Mouse (Mus musculus) liver, postnatal 0 days (tissue): ENCODE data around the gene Kpnb1. TPM values are rescaled to one million over a fixed set of nuclear protein-coding genes. Genes with fewer than 3 reads are reported as not detected.

Experiments
- ATAC-seq: fragments of 200-750 bp; cut with Nextera tagmentation; 2 replicates; pipeline ENCODE4 v1.8.0; 2017; ENCODE audit warnings: mild to moderate bottlenecking, moderate library complexity
- DNase-seq: peaks from one replicate; pipeline ENCODE4 v3.0.0-alpha.2; 2016
- H3K27ac ChIP-seq: fragments of 300-500 bp; sonication (generic); 2 replicates; pipeline ENCODE4 v1.5.1; 2014; ENCODE audit warnings: antibody characterized with exemption, moderate library complexity, mild to moderate bottlenecking, low read depth
- H3K27me3 ChIP-seq: fragments of 300-500 bp; sonication (generic); 2 replicates; pipeline ENCODE4 v1.6.1; 2014; ENCODE audit warnings: low read length, control low read depth, mixed read lengths; ENCODE audit not compliant: insufficient read depth
- H3K36me3 ChIP-seq: fragments of 300-500 bp; sonication (generic); replicated peaks from 2 replicates; pipeline ENCODE4 v1.6.1; 2014; ENCODE audit warnings: mild to moderate bottlenecking, control low read depth, low read length, moderate library complexity, mixed read lengths; ENCODE audit not compliant: insufficient read depth
- H3K4me1 ChIP-seq: fragments of 300-500 bp; sonication (generic); 2 replicates; pipeline ENCODE4 v1.6.1; 2014; ENCODE audit warnings: antibody characterized with exemption, mild to moderate bottlenecking, control low read depth; ENCODE audit not compliant: insufficient read depth
- H3K4me2 ChIP-seq: fragments of 300-500 bp; sonication (generic); 2 replicates; pipeline ENCODE4 v1.6.1; 2014; ENCODE audit warnings: low read depth, mild to moderate bottlenecking, low read length, moderate library complexity, mixed read lengths
- H3K4me3 ChIP-seq: fragments of 300-500 bp; sonication (generic); 2 replicates; pipeline ENCODE4 v1.5.1; 2014; ENCODE audit warnings: low read depth, low read length
- H3K9ac ChIP-seq: fragments of 300-500 bp; sonication (generic); replicated peaks from 2 replicates; pipeline ENCODE4 v1.6.1; 2014; ENCODE audit warnings: mild to moderate bottlenecking, moderate library complexity
- H3K9me3 ChIP-seq: fragments of 300-500 bp; sonication (generic); 2 replicates; pipeline ENCODE4 v1.6.1; 2016; ENCODE audit warnings: mild to moderate bottlenecking, control low read depth, low read length, mixed read lengths
- CTCF ChIP-seq: sonication (generic); IDR thresholded peaks from 2 replicates; pipeline ENCODE4 v1.5.1; 2016; ENCODE audit warnings: antibody characterized with exemption, low read depth
- EP300 ChIP-seq: IDR thresholded peaks from 2 replicates; pipeline ENCODE4 v1.6.1; 2016; ENCODE audit warnings: antibody characterized with exemption, low read depth, mild to moderate bottlenecking
- WGBS: fragments of 180-500 bp; shearing (Covaris S2); extraction: QIAGEN DNeasy Blood & Tissue Kit; methylation state at CpG from one replicate; pipeline ENCODE4 v1.1.7; 2014; ENCODE audit not compliant: insufficient replicate concordance; 5-methylcytosine and 5-hydroxymethylcytosine counted together
- polyA plus RNA-seq: library from polyadenylated mRNA; unstranded; fragments of >200 nt; fragmentation: Nextera tagmentation; extraction: Ambion mirVana; gene quantifications from 2 replicates; pipeline ENCODE4 v1.2.1, GENCODE M21; 2015

Kpnb1 gene
- polyA plus RNA-seq, 1 experiment from 2014 or later = 12.3 TPM

- no peak for ATAC-seq
- peaks cover 14% of the 10 kb centered on the region for H3K36me3 ChIP-seq
- H3K4me1 ChIP-seq = peaks cover 31% of the 10 kb centered on the region
- no peaks in the 10 kb centered on the region for H3K27me3 ChIP-seq
- peak overlapping the region; percentile 99 for H3K4me3 ChIP-seq
- H3K4me2 ChIP-seq = peak overlapping the region; percentile 90
- H3K9ac ChIP-seq = 0 out of 2 replicates have a peak overlapping the region, but pooled peaks have one; percentile 74
- no peak for TF ChIP-seq EP300
- TF ChIP-seq CTCF = no peak
- H3K27ac ChIP-seq = 0 out of 2 replicates have a peak overlapping the region, but pooled peaks have one; percentile 96
- no peaks in the 10 kb centered on the region for H3K9me3 ChIP-seq
- DNase-seq = no peak
- 40% methylated on average over 3 of the region's 3 CpGs for WGBS
These were observed 1.6 kb upstream of the Kpnb1 start for GRCm38 (mm10) chr11:97189231-97189630.

DNA sequence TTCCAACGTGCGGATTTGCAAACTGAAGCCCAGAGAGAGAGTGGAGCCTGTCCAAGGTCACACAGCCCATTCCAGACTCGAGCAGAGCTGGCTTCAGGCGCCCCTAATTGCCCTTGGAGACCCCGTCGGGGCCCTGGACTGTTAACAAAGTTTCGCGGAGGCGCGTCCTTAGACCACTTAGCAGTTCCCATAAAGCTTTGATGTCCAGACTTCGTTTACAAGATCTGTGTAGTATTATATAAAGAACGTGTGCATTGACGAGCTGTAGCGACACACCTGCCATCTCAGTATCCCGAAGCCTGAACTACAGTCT is 918 bp upstream of the Kpnb1 start:
- under 1% methylated on average over 15 of the region's 15 CpGs for WGBS
- Histone ChIP-seq H3K4me2 (peak overlapping the region; percentile 90), H3K4me3 (peak overlapping the region; percentile 99), H3K27ac (peak overlapping the region; percentile 96), H3K36me3 (peaks cover 20% of the 10 kb centered on the region), H3K4me1 (peaks cover 33% of the 10 kb centered on the region), H3K27me3 (no peaks in the 10 kb centered on the region), H3K9ac (peak overlapping the region; percentile 74), H3K9me3 (no peaks in the 10 kb centered on the region)
- ATAC-seq = no peak
- TF ChIP-seq CTCF (no peak), EP300 (no peak)
- DNase-seq = no peak

DNA sequence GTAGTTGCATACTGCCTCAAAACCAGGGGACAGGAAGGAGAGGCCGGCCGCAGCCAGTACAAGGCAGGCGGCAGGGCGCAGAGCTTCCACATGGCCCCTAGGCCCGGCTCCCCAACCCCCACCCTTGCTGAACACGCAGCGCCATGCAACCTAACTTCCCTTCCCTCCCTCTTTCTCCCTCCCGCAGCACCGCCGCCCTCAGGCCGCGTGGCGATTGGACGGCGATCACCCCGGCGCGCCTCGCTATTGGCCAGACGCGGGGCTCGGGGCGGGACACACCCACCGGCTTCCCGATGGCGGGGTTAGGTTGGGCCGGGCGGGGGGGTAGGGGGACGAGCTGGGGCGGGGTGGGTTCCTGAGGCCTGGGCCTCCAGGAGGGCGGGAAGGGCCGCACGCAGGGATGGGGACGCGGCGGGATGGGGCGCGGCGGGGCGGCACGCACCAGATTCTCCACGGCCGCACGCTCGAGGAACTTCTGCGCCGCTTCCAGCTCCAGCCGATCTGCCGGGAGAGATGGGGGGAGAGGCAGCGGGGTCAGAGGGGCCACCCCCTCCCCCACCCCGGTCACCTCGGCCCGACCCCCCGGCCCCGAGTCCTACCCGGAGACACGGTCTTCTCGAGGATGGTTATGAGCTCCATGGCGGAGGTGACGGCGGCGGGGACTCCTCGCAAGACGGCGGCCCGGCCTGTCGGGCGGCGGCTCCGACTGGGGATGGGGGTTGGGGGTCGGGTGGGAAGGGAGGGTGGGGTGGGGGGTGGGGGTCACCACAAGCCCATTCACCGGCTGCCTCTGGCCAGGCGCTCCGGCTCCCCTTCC is 526 bp downstream of the Kpnb1 start:
- Histone ChIP-seq H3K4me1 (peaks cover 37% of the 10 kb centered on the region), H3K4me3 (peak overlapping the region; percentile 99), H3K27me3 (no peaks in the 10 kb centered on the region), H3K4me2 (peak overlapping the region; percentile 88), H3K36me3 (peaks cover 35% of the 10 kb centered on the region), H3K27ac (peak overlapping the region; percentile 95), H3K9me3 (no peaks in the 10 kb centered on the region), H3K9ac (peak overlapping the region; percentile 90)
- 0 out of 2 replicates have a peak, but pooled peaks have one; percentile 13 for TF ChIP-seq CTCF
- TF ChIP-seq EP300 = no peak; the same call in 1 of the 2 replicates
- peak; percentile 98 for DNase-seq
- WGBS = 4% methylated on average over 45 of the region's 74 CpGs
- peak; percentile 51 for ATAC-seq

DNA sequence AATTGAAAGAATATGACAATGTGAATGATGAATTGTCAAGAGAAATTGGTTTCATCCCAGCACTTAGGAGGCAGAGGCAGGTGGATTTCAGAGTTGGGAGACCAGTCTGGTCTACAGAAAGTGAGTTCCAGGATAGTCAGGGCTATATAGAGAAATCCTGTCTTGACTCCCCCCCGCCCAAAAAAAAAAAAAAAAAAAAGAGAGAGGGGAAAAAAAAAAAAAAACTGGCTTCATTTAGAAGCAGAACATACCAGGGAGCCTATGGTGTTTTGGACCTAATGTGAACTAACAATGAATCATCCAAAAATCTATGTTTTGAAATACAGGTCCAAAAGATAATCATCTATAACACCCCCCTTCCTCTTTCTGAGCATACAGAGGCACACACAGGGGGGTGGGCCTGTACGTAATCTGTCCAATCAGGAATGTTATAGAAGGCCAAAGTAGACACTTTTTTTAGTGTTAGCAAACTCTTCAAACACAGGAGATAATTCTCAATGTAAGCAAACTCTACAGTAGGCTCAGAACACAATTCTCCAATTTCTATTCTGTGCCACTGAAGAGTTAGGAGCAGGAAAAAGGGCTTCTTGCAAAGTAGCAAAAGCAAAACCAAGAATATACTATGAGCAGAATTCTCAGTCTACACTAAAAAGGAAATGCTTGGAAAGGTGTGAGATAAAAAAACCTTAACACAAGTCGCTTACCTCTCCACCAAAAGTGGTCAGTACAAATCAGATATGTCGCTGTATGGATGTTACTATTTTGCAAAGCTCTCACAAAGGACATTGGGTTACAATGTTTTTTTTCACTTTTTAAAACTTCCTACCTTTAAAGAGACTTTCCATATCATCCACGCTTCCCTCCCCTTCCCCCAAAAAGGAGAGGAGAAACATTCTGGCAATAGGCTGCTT is 1.7 kb downstream of the Kpnb1 start:
- H3K27me3 ChIP-seq = no peaks in the 10 kb centered on the region
- no peaks in the 10 kb centered on the region for H3K9me3 ChIP-seq
- DNase-seq = no peak
- peak overlapping the region; percentile 90 for H3K9ac ChIP-seq
- no peak for TF ChIP-seq EP300
- no peak for TF ChIP-seq CTCF
- no peak for ATAC-seq
- 42% methylated on average over 5 of the region's 5 CpGs for WGBS
- peak overlapping the region; percentile 99 for H3K4me3 ChIP-seq
- H3K4me1 ChIP-seq = peaks cover 43% of the 10 kb centered on the region
- H3K36me3 ChIP-seq = peaks cover 47% of the 10 kb centered on the region
- peak overlapping the region; percentile 95; the same call in 1 of the 2 replicates for H3K27ac ChIP-seq
- H3K4me2 ChIP-seq = peak overlapping the region; percentile 88

- no peaks in the 10 kb centered on the region for H3K27me3 ChIP-seq
- no peaks in the 10 kb centered on the region for H3K9me3 ChIP-seq
- no peak overlapping the region for H3K4me3 ChIP-seq
- no peak overlapping the region for H3K9ac ChIP-seq
- 72% methylated on average over 5 of the region's 5 CpGs for WGBS
- H3K4me2 ChIP-seq = no peak overlapping the region
- TF ChIP-seq EP300 (no peak), CTCF (no peak)
- H3K27ac ChIP-seq = no peak overlapping the region
- no peak for ATAC-seq
- peaks cover 45% of the 10 kb centered on the region for H3K4me1 ChIP-seq
- DNase-seq = no peak
- peaks cover 57% of the 10 kb centered on the region for H3K36me3 ChIP-seq
These were observed 2.8 kb downstream of the Kpnb1 start for GRCm38 (mm10) chr11:97184875-97185274.

GRCm38 (mm10) chr11:97182446-97182845 is 5.2 kb downstream of the Kpnb1 start:
- peak; percentile 18 for ATAC-seq
- DNase-seq = no peak
- Histone ChIP-seq H3K36me3 (peaks cover 81% of the 10 kb centered on the region), H3K27me3 (no peaks in the 10 kb centered on the region), H3K9me3 (no peaks in the 10 kb centered on the region), H3K27ac (peak overlapping the region; percentile 73), H3K9ac (0 out of 2 replicates have a peak overlapping the region, but pooled peaks have one; percentile 9), H3K4me2 (no peak overlapping the region), H3K4me1 (peaks cover 34% of the 10 kb centered on the region), H3K4me3 (no peak overlapping the region)
- WGBS = 75% methylated on average over 3 of the region's 3 CpGs
- TF ChIP-seq EP300 = no peak
- TF ChIP-seq CTCF = no peak
